Mouse (Mus musculus) MEL (cell line): Measurements from ENCODE around the gene Surf2. TPM values are rescaled to one million over a fixed set of nuclear protein-coding genes. Genes with fewer than 3 reads are reported as not detected.

Experiments used
- DNase-seq: peaks from one replicate; pipeline ENCODE4 v3.0.0; 2011; ENCODE audit warnings: low read depth, low spot score
- H3K27ac ChIP-seq: 2 replicates; pipeline ENCODE4 v1.5.1; 2012; ENCODE audit warnings: low read depth, mild to moderate bottlenecking, control low read depth, low read length, moderate library complexity; ENCODE audit not compliant: control insufficient read depth
- H3K27me3 ChIP-seq, 2 experiments: fragments of 150-350 bp in 1 of 2; sonication (generic) in 1 of 2; 2 replicates each; pipeline ENCODE4 v1.6.1; 2012; ENCODE audit warnings: low read length in 2 of 2, mild to moderate bottlenecking in 2 of 2, improper control_type of control experiment in 1 of 2, moderate library complexity in 1 of 2; ENCODE audit not compliant: insufficient read depth in 2 of 2, control insufficient read depth in 1 of 2
- H3K36me3 ChIP-seq, 2 experiments: 2 replicates each; pipeline ENCODE4 v1.6.1; 2012 to 2014; ENCODE audit warnings: low read length in 2 of 2, improper control_type of control experiment in 1 of 2, inconsistent platforms in 1 of 2, mild to moderate bottlenecking in 1 of 2; ENCODE audit not compliant: insufficient read depth in 2 of 2, control insufficient read depth in 1 of 2
- H3K4me1 ChIP-seq, 2 experiments: fragments of 150-350 bp in 1 of 2; sonication (generic) in 1 of 2; 2 replicates each; pipeline ENCODE4 v1.6.1; 2012; ENCODE audit warnings: low read length in 2 of 2, improper control_type of control experiment in 1 of 2, mild to moderate bottlenecking in 1 of 2; ENCODE audit not compliant: insufficient read depth in 2 of 2, control insufficient read depth in 1 of 2
- H3K4me3 ChIP-seq, 2 experiments: fragments of 150-350 bp in 1 of 2; sonication (generic) in 1 of 2; 2 replicates each; pipeline ENCODE4 v1.5.1; 2012; ENCODE audit warnings: low read depth in 2 of 2, low read length in 2 of 2, mild to moderate bottlenecking in 2 of 2, moderate library complexity in 2 of 2, control low read depth in 1 of 2, improper control_type of control experiment in 1 of 2; ENCODE audit not compliant: control insufficient read depth in 1 of 2, insufficient read depth in 1 of 2
- H3K79me2 ChIP-seq: 2 replicates; pipeline ENCODE4 v1.6.1; 2012; ENCODE audit warnings: mild to moderate bottlenecking, low read length, moderate library complexity; ENCODE audit not compliant: control insufficient read depth, poor library complexity, insufficient read depth
- H3K9ac ChIP-seq: 2 replicates; pipeline ENCODE4 v1.6.1; 2012; ENCODE audit warnings: low read depth, mild to moderate bottlenecking, control low read depth, low read length, moderate library complexity; ENCODE audit not compliant: control insufficient read depth, poor library complexity, severe bottlenecking
- H3K9me3 ChIP-seq: fragments of 150-350 bp; sonication (generic); replicated peaks from 2 replicates; pipeline ENCODE4 v1.6.1; 2012; ENCODE audit warnings: mild to moderate bottlenecking, low read length, improper control_type of control experiment, moderate library complexity; ENCODE audit not compliant: insufficient read depth
- CHD1 ChIP-seq: IDR thresholded peaks from 2 replicates; pipeline ENCODE4 v1.6.1; 2012; ENCODE audit warnings: low read depth, mild to moderate bottlenecking, inconsistent platforms, low read length, improper control_type of control experiment
- CTCF ChIP-seq, 3 experiments: IDR thresholded peaks in 2 of 3; conservative IDR thresholded peaks in 1 of 3; 2 replicates each; pipeline ENCODE4 v1.5.1; 2011 to 2012; ENCODE audit warnings: low read length in 3 of 3, low read depth in 2 of 3, mild to moderate bottlenecking in 2 of 3, improper control_type of control experiment in 1 of 3, inconsistent platforms in 1 of 3, mixed read lengths in 1 of 3, moderate library complexity in 1 of 3; ENCODE audit not compliant: control insufficient read depth in 1 of 3, insufficient read depth in 1 of 3, poor library complexity in 1 of 3, severe bottlenecking in 1 of 3
- GATA1 ChIP-seq: IDR thresholded peaks from 2 replicates; pipeline ENCODE4 v1.6.1; 2011; ENCODE audit warnings: low read depth, low read length, improper control_type of control experiment
- JUND ChIP-seq: IDR thresholded peaks from 2 replicates; pipeline ENCODE4 v1.6.1; 2011; ENCODE audit warnings: low read depth, mild to moderate bottlenecking, improper control_type of control experiment, low read length
- MAX ChIP-seq: IDR thresholded peaks from 2 replicates; pipeline ENCODE4 v1.6.1; 2011; ENCODE audit warnings: low read length, improper control_type of control experiment
- MAZ ChIP-seq: IDR thresholded peaks from 2 replicates; pipeline ENCODE4 v1.6.1; 2012; ENCODE audit warnings: low read depth, mild to moderate bottlenecking, inconsistent platforms, low read length, improper control_type of control experiment
- MEF2A ChIP-seq: IDR thresholded peaks from 2 replicates; pipeline ENCODE4 v1.6.1; 2014; ENCODE audit warnings: low read depth, mild to moderate bottlenecking, inconsistent platforms, low read length, improper control_type of control experiment; ENCODE audit not compliant: poor library complexity, insufficient replicate concordance, severe bottlenecking; ENCODE audit errors: extremely low read depth
- MXI1 ChIP-seq: IDR thresholded peaks from 2 replicates; pipeline ENCODE4 v1.6.1; 2011; ENCODE audit warnings: mild to moderate bottlenecking, low read depth, low read length, improper control_type of control experiment
- MYB ChIP-seq: IDR thresholded peaks from 2 replicates; pipeline ENCODE4 v1.6.1; 2011; ENCODE audit warnings: mild to moderate bottlenecking, low read depth, low read length, improper control_type of control experiment
- MYC ChIP-seq: IDR thresholded peaks from 2 replicates; pipeline ENCODE4 v1.6.1; 2011; ENCODE audit warnings: low read depth, mild to moderate bottlenecking, low read length, improper control_type of control experiment, moderate library complexity
- NELFE ChIP-seq: IDR thresholded peaks from 2 replicates; pipeline ENCODE4 v1.6.1; 2011; ENCODE audit warnings: low read depth, low read length, improper control_type of control experiment
- NRF1 ChIP-seq: IDR thresholded peaks from 2 replicates; pipeline ENCODE4 v1.6.1; 2014; ENCODE audit warnings: low read depth, mild to moderate bottlenecking, inconsistent platforms, low read length, improper control_type of control experiment, moderate library complexity; ENCODE audit not compliant: poor library complexity, insufficient read depth, severe bottlenecking
- POLR2A ChIP-seq, 2 experiments: IDR thresholded peaks; 2 replicates each; pipeline ENCODE4 v1.6.1; 2011 to 2012; ENCODE audit warnings: low read length in 2 of 2, mild to moderate bottlenecking in 2 of 2, control low read depth in 1 of 2, improper control_type of control experiment in 1 of 2, low read depth in 1 of 2, moderate library complexity in 1 of 2; ENCODE audit not compliant: control insufficient read depth in 1 of 2, insufficient read depth in 1 of 2, poor library complexity in 1 of 2
- POLR2AphosphoS2 ChIP-seq: IDR thresholded peaks from 2 replicates; pipeline ENCODE4 v1.6.1; 2011; ENCODE audit warnings: low read length, improper control_type of control experiment
- POLR2AphosphoS5 ChIP-seq: IDR thresholded peaks from 2 replicates; pipeline ENCODE4 v1.6.1; 2012; ENCODE audit warnings: low read depth, borderline replicate concordance, mild to moderate bottlenecking, inconsistent platforms, low read length, moderate library complexity, mixed read lengths
- RAD21 ChIP-seq: IDR thresholded peaks from 2 replicates; pipeline ENCODE4 v1.6.1; 2011; ENCODE audit warnings: mild to moderate bottlenecking, low read depth, low read length, improper control_type of control experiment
- RCOR1 ChIP-seq: IDR thresholded peaks from 2 replicates; pipeline ENCODE4 v1.6.1; 2012; ENCODE audit warnings: low read depth, mild to moderate bottlenecking, inconsistent platforms, low read length, improper control_type of control experiment
- TBP ChIP-seq: IDR thresholded peaks from 2 replicates; pipeline ENCODE4 v1.8.0; 2011; ENCODE audit warnings: low read depth, low read length, improper control_type of control experiment
- UBTF ChIP-seq: IDR thresholded peaks from 2 replicates; pipeline ENCODE4 v1.6.1; 2012; ENCODE audit warnings: low read depth, mild to moderate bottlenecking, inconsistent platforms, low read length, improper control_type of control experiment, moderate library complexity, borderline replicate concordance; ENCODE audit not compliant: insufficient read depth
- USF1 ChIP-seq: IDR thresholded peaks from 2 replicates; pipeline ENCODE4 v1.6.1; 2014; ENCODE audit warnings: low read depth, mild to moderate bottlenecking, inconsistent platforms, low read length, improper control_type of control experiment, moderate library complexity
- ZC3H11A ChIP-seq: IDR thresholded peaks from 2 replicates; pipeline ENCODE4 v1.6.1; 2012; ENCODE audit warnings: low read depth, mild to moderate bottlenecking, inconsistent platforms, low read length, improper control_type of control experiment
- ZKSCAN1 ChIP-seq: IDR thresholded peaks from 2 replicates; pipeline ENCODE4 v1.6.1; 2012; ENCODE audit warnings: low read depth, mild to moderate bottlenecking, inconsistent platforms, low read length, improper control_type of control experiment, moderate library complexity
- ZMIZ1 ChIP-seq: IDR thresholded peaks from 2 replicates; pipeline ENCODE4 v1.6.1; 2012; ENCODE audit warnings: low read depth, mild to moderate bottlenecking, inconsistent platforms, low read length, improper control_type of control experiment, moderate library complexity
- ZNF384 ChIP-seq: IDR thresholded peaks from 2 replicates; pipeline ENCODE4 v1.6.1; 2012; ENCODE audit warnings: low read depth, mild to moderate bottlenecking, inconsistent platforms, low read length, improper control_type of control experiment
- polyA plus RNA-seq, 2 experiments: library from polyadenylated mRNA; stranded (reverse) in 1 of 2; unstranded in 1 of 2; fragments of >175 nt in 1 of 2; fragments of >200 nt in 1 of 2; gene quantifications; 2 replicates each; pipeline versions ENCODE4 v1.2.1 to v1.2.4; 2012; ENCODE audit warnings: low replicate concordance in 2 of 2, low read depth in 1 of 2; ENCODE audit not compliant: insufficient read length in 2 of 2, insufficient read depth in 1 of 2, missing spikeins in 1 of 2
- total RNA-seq: library from RNA; depleted of rRNA; stranded (reverse); fragments of 300-350 nt; gene quantifications from 2 replicates; pipeline ENCODE4 v1.2.3, GENCODE M21; 2012

Gene Surf2
- total and polyA plus RNA-seq, 3 experiments = 63.1 to 84.8 TPM; not detected in 1

DNA sequence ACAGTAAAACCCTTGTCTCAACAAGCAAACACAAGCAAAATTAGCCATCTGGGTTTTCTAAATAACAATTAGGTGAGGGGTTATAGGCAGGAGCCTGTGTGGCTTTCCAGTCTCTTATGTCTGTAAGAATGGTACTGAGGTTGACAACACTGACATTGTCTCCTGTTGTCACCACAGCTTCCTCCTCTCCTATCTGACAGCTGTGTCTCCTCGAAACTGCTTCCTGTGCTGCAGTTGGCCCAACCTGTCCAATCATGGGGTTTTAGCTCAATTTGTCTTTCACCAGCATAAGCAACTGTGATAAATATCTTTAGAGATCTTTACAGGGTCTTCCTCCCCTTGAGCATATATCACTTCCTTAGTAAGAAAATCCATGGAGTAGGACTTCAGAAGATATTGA lies 20.3 kb downstream of the Surf2 start (continued):
- TF ChIP-seq CHD1 = no peak

DNA sequence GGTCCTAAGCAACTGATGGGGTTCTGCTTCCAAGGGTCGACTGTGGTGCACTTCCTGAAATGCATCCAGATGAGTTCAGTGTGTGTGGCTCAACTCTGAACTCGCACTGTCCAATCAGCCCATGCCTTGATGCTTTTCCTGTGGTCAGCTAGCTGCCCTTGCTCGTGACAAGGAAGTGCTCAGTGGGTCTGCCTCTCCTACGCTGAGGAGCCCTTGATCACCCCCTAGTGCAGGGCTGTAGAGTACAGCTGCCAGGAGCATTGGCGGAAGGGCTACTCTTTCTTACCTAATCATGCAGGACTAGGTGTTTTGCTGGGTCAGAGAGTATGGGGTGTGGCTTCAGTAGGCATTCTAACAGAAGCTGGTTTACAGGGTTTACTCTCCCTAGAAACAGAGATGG lies 25.4 kb downstream of the Surf2 start:
- H3K9ac ChIP-seq = no peak overlapping the region
- H3K4me3 ChIP-seq = no peak overlapping the region
- H3K27me3 ChIP-seq = no peaks in the 10 kb centered on the region; a peak in 1 of 4 replicates
- TF ChIP-seq MAZ = no peak
- TF ChIP-seq RAD21 = no peak
- TF ChIP-seq MEF2A = no peak
- no peak for TF ChIP-seq NRF1
- TF ChIP-seq UBTF = no peak
- TF ChIP-seq ZMIZ1 = no peak
- TF ChIP-seq POLR2AphosphoS2 = no peak
- TF ChIP-seq POLR2A (IDR thresholded peaks at IDR 0.05; ENCODE audit: control insufficient read depth in 1 of 2, insufficient read depth in 1 of 2, low read depth in 1 of 2, low read length in 2 of 2, poor library complexity in 1 of 2) = no peak
- no peak for TF ChIP-seq ZKSCAN1
- no peak for TF ChIP-seq ZC3H11A
- no peak for TF ChIP-seq MYB
- no peak for TF ChIP-seq MYC
- TF ChIP-seq MAX = no peak
- no peak for TF ChIP-seq GATA1
- no peak for TF ChIP-seq JUND
- TF ChIP-seq NELFE = no peak
- TF ChIP-seq, all 39 proteins: peak for 0
- H3K4me1 ChIP-seq = no peaks in the 10 kb centered on the region; a peak in 3 of 4 replicates
- no peaks in the 10 kb centered on the region for H3K9me3 ChIP-seq
- H3K79me2 ChIP-seq = no peaks in the 10 kb centered on the region
- H3K36me3 ChIP-seq = no peaks in the 10 kb centered on the region; a peak in 1 of 4 replicates
- no peak for DNase-seq
- H3K27ac ChIP-seq = no peak overlapping the region

- no peaks in the 10 kb centered on the region; a peak in 1 of 4 replicates for H3K27me3 ChIP-seq
These were observed 27.1 kb downstream of the Surf2 start for GRCm38 (mm10) chr2:26943253-26943652.

More at GRCm38 (mm10) chr2:26943253-26943652, 27.1 kb downstream of the Surf2 start:
- TF ChIP-seq POLR2AphosphoS5 (no peak), ZNF384 (no peak), MAX (no peak), MXI1 (no peak), MEF2A (no peak), NELFE (no peak), ZMIZ1 (no peak), CHD1 (no peak), TBP (no peak), RCOR1 (no peak), USF1 (no peak), POLR2A (IDR thresholded peaks at IDR 0.05; ENCODE audit: control insufficient read depth in 1 of 2, insufficient read depth in 1 of 2, low read depth in 1 of 2, low read length in 2 of 2, poor library complexity in 1 of 2) (no peak), CTCF (IDR thresholded peaks at IDR 0.05 in 2 of 3, conservative IDR thresholded peaks at IDR 0.05 in 1 of 3; ENCODE audit: control insufficient read depth in 1 of 3, insufficient read depth in 1 of 3, low read depth in 2 of 3, low read length in 3 of 3, poor library complexity in 1 of 3, severe bottlenecking in 1 of 3) (no peak), POLR2AphosphoS2 (no peak)
- DNase-seq = no peak
- no peaks in the 10 kb centered on the region for H3K4me1 ChIP-seq
- H3K9me3 ChIP-seq = no peaks in the 10 kb centered on the region
- no peak overlapping the region for H3K27ac ChIP-seq
- no peaks in the 10 kb centered on the region for H3K36me3 ChIP-seq
- no peaks in the 10 kb centered on the region for H3K79me2 ChIP-seq
- H3K4me3 ChIP-seq = no peak overlapping the region
- no peak overlapping the region for H3K9ac ChIP-seq
